Mouse (Mus musculus) gastrocnemius, adult 18-20 months (tissue): ENCODE data around the gene Nup210l. TPM values are rescaled to one million over a fixed set of nuclear protein-coding genes. Genes with fewer than 3 reads are reported as not detected.
"Not testable (repeated sequence)": the region's sequence is repeated elsewhere in the genome, so short reads cannot be mapped to it uniquely, and the experiment has no call there.

Experiments used
- DNase-seq: peaks from one replicate; pipeline ENCODE4 v3.0.0; 2021; ENCODE audit warnings: low spot score
- total RNA-seq, 2 experiments: library from RNA; stranded (reverse); gene quantifications; 2 replicates each; pipeline ENCODE4 v1.2.3; 2021

Nup210l gene
- total RNA-seq, 2 experiments from 2014 or later, result 0.05 TPM; not detected in 1

DNA sequence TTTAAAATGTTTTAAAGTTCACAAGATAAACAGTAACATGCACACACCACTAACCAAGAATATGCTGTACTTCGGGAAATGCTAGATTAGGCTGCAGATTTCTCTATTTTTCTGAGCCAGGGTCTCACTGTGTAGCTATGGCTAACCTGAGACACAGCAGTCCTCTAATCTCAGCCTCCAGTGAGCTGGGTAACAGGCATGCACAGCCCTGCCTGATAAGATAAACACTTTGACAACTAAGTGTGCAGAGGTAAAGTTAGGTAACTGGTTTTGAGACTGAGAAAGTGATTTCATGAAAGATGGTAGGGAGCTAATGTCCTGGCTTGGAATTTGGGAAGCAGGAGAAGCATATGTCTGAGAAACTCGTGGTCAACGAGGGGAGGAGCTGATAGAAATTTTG, 9.5 kb upstream of the Nup210l start:
- DNase-seq, result no peak

DNA sequence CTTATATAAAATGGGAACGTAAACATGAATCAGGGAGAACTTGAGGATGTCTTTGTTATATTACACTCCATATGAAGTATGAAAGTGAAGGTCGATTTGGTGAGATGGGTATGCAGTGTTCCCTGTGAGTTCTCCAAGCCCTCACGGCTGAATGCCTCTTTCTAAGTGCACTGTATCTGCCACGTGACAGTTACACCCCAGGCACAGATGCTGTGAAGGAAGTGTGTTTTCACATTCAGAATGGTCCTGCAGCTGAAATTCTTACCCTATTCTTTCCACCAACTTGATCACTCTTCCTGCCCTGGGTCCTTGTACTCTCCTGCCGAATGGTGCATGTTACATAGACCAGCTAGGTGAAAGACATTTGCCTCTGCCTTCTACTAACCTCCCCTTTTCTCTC, 6.0 kb upstream of the Nup210l start:
- DNase-seq, result no peak

DNA sequence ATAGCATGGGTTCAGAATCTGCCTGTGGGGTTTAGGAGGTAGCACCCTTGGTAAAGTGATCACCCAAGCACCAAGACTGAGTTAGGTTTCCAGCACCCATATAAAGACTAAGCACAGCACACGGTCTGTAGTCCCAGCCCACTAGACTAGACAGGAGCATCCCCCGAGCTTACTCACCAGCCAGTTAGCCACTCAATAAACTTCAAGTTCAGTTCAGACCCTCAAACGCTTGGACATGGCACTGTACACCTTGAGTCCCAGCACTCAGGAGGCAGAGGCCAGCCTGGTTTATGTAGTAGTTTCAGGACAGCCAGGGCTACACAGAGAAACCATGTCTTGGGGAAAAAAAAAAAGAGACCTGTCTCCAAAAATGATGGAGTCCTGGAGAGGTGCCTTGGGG, 2.9 kb upstream of the Nup210l start:
- DNase-seq, result no peak

DNA sequence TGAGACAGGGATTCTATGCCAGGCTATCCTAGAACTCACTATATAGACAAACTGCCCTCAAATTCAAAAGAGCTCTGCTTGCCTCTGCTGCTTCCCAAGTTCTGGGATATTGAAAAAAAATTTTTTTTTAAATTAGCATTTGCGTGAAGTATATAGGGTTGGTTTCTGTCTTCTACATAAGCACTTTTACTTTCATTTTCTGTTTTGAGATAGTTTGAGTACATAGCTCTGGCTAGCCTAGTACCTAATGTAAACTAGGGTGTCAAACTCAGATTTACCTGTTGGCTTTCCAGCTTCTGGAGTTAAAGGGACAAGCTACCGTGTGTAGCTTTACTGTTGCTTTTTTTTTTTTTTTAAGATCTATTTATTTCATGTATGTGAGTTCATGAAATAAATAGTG, 2.3 kb upstream of the Nup210l start:
- no peak for DNase-seq

DNA sequence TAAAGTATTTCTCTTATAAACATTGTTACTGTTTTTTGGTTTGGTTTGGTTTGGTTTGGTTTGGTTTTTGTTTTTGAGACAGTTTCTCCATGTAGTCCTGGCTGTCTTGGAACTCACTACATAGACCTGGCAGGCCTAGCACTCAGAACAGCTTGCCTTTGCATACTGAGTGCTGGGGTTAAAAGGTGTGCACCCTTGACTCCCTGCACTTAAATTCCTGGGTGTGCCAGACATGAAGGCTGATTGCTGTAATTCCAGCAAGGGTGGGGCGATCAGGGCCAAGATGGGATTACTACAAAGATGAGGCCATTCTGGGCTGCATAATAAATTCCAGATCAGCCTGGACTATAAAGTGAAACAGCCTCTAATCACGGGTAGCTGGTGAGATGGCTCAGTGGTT, 1.7 kb upstream of the Nup210l start:
- no peak for DNase-seq

DNA sequence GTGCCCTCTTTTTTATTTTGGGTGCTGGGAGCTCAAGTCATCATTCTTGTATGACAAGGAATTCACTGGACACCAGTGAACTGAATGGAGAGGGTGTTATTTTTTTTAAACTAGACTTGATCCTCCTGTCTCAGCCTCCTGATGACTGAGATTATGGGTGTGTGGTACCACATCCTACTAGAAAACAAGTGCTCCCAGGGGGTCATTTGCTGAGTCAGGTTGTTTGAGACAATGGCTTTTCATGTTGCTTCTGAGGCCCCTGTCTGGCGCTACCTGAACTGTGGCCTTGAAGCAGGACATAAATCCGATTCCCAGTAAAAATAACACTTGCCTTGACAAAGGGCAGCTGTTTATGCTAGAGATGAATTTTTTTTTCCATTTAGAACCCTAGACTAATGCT, 756 bp upstream of the Nup210l start:
- DNase-seq, result no peak

DNA sequence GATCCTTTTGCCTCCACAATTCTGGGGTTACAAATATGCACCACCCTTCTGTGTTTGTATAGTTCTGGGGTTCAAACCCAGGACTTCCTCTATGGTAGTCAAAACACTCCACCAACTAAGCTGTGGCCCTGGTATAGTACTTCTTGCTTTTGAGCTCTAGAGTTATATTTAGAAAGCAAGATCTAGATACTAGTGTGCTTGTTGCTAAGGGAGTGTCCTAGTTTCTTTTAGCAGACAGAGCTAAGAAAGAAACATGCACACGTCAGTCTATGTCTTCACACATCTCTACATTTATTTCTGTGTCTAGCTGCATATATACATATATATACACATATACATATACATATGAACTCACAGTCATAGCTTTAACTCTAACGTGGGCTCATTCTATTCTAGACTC, 7.8 kb downstream of the Nup210l start:
- no peak for DNase-seq

DNA sequence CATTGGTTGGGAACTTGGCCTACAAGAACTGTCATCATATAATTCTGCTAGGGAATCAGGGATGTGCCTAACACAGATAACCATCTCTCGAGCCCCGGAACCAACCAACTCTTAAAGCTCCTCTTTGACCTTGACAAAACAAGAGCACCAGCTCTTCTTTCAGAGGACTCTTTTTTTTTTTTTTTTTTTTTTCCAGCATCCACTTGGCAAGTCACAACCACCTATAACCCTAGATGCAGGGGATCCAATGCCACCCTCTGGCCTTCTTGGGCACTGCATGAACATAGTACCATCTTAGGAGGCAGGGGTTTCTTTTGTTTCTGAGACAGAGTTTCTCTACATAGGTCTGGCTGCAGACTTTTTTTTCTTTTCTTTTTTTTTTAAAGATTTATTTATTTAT, 10.4 kb downstream of the Nup210l start:
- no peak for DNase-seq

DNA sequence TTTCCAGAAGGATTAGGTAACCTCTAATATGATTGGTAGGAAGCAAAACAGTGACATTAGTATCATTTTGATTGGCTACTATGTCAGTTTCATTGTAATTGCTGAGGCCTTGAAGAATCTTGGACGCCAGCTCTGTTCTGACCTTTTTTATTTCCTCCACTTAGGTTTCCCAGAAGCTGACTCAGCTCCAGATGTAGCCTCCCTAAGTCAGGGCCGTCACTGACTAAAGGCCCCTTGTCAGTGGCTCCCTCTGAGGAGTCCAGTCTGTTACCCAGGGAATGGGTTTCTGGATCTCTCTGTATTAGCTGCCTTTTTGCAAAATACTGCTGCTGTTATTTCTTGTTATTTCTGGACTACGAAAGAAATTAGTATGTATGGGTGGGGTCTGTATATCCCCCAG, 11.6 kb downstream of the Nup210l start:
- no peak for DNase-seq

DNA sequence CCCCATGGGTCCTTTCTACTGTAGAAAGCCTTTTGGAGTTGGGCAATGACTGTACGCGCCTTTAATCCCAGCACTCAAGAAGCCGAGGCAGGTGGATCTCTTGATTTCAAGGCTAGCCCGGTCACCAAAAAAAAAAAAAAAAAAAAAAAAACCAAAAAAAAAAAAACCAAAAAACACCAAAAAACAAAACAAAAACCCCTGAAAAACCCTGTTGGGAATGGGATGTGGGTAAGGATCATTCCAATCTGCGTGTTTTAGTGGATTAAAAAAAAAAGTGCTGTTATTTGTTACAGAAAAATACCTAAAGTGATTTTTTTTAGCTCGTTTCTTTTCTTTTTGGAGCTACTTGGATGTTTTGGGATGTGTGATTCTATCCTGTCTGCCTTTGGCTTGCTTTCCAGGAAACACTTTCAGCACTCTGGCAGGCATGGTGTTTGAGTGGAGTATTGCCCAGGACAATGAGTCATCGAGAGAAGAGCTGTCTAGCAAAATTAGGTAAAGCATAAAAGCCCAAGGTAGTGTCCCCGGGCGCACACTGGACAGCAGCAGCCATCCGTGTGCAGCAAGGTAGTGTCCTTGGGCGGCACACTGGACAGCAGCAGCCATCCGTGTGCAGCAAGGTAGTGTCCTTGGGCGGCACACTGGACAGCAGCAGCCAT, 14.3 kb downstream of the Nup210l start:
- DNase-seq, result peak; percentile 34

DNA sequence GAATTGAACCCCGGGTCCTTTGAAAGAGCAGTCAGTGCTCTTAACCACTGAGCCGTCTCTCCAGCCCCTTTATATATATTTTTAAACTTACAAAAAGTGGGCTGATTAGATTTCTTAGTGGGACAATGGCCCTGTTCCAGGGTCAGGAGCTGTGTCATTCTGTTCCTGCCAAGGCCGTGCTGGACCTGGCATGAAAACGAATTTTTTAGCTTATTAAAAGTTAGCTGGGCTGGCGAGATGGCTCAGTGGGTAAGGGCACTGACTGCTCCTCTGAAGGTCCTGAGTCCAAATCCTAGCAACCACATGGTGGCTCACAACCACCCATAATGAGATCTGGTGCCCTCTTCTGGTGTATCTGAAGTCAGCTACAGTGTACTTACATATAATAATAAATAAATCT, 18.1 kb downstream of the Nup210l start:
- not testable (repeated sequence) for DNase-seq

DNA sequence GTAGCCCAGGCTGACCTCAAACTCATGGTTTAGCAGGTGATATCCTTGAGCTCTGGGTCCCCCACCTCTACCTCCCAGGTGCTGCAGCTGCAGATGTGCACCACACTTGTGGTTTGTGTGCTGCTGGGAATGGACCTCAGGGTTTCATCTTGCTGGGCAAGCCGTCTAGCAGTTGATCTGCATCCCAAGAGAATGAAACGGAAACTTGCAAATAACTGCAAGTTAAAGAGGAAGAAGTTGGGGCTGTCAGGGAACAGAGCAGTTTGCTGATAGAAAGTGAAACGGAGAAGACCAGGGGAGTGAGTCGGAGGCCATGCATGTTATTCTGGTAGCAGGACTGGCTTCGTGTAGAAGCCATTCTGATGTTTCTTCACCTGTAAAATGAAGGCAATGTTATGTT, 21.8 kb downstream of the Nup210l start:
- DNase-seq, result no peak

DNA sequence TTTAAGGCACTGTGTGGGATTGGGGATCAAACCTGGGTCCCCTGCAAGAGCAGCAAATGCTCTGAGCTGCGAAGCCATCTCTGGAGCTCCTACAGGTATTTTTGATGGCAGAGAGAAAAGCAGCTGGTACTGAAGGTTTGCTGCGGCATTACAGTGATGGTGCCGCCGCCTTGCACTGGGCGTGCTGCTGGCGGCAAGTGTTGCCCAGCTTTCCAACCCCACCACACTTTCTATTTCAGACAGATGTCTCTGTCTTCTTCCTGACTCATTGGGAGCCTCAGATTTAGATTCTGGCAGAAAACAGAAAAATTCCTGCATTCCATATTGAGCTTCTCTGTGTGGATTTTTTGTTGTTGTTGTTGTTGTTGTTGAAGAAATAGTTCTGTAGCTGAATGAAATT, 23.9 kb downstream of the Nup210l start:
- no peak for DNase-seq

DNA sequence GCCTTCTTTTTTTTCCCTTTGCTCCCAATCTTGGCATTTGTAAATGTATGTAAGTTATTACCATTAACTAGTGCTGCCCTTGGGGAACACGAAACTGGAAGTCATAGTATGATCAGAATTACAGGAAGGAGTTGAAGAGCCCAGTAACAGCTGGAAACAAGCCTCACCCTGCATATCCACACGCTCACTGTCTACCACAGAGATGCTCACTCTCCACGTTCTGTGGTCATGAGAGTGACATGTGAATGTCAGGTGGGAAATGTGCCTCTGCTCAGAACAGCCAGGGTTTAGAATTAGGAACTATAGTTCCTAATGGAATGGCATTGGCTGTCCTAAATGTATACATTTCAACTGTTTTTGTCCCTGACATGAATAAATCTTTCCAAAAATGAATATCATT, 28.8 kb downstream of the Nup210l start:
- no peak for DNase-seq

DNA sequence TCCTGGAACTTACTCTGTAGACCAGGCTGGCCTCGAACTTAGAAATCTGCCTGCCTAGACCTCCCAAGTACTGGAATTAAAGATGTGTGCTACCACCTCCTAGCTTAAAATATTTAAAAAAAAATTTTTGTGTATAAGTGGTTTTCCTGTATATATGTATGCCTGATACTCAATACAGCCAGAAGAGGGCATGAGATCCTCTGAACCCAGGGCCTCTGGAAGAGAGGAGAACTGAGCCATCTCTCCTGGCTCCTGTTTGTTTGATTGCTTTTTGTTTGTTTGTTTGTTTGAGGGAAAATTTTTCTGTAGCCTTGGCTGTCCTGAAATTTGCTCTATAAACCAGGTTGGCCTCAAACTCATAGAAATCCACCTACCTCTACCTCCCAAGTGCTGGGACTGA, 29.4 kb downstream of the Nup210l start:
- no peak for DNase-seq

DNA sequence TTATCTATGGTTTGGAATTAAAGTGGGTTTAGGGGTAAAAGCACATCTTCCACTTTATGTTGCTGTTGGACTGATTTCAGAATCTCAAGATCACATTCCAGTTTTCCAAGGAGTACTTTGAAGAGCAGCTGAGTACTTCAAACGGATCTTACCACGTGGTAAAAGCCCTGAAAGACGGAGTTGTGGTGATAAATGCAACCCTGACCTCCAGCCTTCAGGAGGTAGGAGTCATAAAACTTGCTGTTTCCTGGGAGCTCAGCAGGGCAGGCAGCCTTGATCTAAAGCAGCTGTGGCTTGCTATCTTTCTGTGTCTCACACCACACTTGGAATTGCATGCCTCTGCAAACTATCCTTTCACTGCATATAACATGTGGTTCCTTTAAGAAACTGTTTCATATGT, 30.6 kb downstream of the Nup210l start:
- DNase-seq, result no peak

DNA sequence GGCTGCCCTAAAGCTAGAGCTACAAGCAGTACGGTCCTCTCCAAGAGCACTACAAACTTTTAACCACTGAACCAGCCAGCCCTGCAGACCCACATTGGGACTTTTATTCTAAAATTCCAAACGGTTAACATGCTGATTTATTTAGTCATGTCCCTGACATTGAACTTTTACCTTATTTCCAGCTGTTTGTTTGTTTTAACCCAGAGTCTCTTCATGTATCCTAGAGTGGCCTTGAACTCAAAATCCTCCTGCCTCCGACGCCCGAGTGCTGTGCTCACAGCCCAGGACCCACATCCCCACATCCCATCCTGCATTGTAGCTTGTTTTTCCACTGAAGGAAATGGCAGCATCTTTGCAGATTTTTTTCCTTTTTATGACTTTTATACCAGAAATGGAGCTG, 31.1 kb downstream of the Nup210l start:
- DNase-seq, result no peak

DNA sequence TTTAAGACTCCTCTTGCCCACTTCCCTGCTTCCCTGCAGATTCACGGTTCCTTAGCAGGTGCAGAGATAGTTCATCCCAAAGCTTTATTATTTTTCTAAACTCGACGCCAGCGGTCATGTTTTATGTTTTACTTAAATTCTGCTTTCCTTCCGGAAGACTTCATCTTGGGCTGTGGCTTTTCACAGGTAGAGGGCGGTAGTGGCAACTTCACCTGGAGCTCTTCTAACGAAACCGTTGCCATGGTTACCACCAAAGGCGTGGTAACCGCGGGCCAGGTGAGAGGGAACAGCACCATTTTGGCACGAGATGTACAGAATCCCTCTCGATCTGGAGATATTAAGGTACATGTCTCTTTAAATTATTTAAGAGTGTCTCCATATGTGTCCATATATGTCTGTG, 32.7 kb downstream of the Nup210l start:
- no peak for DNase-seq

DNA sequence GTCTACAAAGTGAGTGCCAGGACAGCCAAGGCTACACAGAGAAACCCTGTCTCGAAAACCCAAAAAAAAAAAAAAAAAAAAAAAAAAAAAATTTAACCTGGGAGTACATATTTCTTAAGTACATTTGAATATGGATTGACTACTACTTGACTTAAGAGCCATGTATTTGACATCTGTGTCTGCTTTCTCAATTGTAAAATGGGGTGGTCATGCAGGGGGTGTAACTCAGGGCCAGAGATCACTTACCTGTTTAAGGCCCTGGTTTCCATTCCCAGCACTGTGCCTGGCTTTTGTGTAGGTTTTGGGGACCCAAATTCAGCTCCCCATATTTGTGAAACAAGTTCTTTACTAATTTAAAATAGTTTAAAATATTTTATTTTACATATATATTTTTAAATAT, 33.7 kb downstream of the Nup210l start:
- no peak for DNase-seq

DNA sequence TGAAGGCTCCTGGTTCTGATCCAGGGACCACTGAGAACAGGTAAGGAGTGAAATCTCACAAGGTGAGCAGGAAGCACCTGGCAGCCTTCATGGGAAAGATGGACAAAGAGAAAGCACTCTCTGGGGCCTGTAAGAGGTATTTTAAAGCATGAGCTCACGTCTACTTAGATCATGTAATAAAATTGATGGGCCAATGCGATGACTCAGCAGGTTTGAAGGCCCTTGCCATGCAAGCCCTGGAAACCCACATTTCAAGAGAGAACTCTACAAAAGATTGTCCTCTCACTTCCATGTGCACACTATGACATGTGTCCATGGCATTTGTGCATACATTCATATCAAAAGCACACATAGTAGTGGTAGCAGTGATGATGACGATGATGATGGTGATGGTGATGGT, 36.0 kb downstream of the Nup210l start:
- no peak for DNase-seq

DNA sequence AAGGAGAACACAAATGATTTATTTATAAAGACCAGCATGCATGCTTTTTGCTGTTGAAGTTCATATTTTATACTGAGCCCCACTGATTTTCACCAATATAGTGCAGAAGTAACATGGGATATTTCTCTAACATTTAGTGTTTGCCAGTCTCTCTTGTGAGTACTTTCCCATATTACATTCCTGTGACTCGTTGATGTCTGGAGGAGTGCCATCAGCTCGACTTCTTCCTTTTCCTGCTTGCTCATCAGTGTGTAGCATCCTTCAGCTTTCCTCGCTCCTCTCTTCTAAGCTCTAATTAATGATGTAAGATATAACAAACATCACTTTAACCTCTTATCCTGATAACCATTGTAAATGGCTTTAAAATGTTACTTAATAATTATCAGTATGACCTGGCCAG, 41.5 kb downstream of the Nup210l start:
- DNase-seq, result no peak

DNA sequence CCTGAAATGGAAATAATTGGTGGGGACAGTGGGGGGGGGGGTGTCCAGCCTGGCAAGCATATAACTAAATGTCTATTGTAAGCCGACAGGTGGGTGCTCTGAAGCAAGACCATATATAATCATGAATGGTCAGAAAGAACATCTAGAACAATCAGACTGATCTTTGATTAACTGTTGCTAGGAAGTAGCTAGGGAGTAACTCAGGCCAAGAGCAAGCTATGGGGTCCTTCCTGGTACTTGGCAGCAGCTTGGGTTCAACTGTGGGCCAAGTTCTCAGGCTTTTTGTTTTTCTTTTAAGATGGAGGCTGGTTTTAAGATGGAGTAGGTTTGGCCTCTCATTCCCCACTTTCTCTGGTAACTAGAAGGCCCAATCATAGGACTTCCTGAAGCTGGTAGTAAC, 42.7 kb downstream of the Nup210l start:
- no peak for DNase-seq

DNA sequence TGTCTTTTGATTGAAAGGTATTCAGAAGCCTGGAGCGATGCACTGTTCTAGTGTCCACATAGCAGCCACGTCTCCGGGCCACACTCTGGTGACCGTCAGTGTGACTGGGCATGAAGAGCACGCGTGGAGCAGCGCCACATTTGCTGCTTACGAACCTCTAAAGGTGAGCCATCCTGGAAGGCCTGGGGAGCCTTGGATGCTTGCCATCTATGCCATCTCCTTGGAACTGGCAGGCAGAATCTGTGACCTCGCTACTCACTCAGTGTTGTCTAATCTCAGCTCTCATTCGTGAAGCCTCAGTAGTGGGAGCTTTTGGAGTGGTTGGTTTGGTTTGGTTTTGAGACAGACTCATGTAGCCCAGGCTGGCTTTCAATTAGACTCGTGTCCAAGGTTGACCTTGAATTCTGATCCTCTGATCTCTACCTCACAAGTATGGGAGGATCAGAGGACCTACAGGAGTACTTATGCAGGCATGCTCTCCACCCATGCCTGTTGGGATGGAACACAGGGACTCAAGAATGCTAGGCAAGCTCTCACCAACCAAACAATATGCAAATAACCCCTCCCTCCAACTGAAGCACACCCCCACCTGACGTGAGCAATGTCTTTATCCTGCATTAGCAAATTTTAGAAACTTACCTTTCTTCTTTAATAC, 47.3 kb downstream of the Nup210l start:
- DNase-seq, result no peak

DNA sequence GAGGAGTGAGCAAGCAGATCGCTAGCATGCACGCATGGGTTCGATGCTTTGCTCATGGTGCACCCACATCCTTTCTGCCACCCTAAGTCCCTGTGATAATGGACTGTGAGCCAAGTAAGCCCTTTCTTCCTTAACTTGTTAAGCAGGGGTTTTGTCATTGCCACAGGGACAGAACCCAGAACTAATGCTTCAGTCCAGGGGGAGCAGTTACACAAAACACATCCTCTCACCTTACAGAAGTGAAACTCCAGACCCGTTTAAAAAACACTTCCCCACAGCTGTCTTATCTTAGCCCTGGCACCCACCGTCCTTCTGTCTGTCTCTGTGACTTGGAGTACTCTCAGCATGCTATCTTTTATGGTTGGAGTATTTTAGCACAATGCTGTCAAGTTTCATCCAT, 52.1 kb downstream of the Nup210l start:
- no peak for DNase-seq
